Mouse (Mus musculus): Measurements from ENCODE around the gene Glb1. TPM values are rescaled to one million over a fixed set of nuclear protein-coding genes. Genes with fewer than 3 reads are reported as not detected.

Glb1 gene
- polyA plus RNA-seq, 1 experiment from 2014 or later: 32.2 TPM

DNA sequence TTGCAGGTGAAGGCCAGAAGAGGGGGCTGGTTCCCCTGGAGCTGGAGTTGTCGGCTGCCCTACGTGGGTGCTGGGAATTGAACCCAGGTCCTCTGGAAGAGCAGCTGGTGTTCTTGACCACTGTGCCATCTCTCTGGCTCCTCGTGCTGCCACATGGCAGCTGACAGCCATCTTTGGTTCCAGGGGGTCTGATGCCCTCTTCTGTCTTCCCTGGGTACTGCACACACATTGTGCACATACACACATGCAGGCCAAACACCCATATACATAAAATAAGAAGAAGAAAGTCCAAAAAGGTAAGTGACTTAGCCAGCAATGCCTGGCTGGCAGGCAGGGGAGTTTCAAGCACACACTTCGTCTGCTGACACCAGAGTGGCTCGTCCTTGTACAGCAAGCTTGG, 24.7 kb downstream of the Glb1 start:
- H3K4me1 ChIP-seq: no peaks in the 10 kb centered on the region
- peaks cover 32% of the 10 kb centered on the region for H3K36me3 ChIP-seq
- H3K4me3 ChIP-seq: no peak overlapping the region
- no peak overlapping the region for H3K27ac ChIP-seq
- no peak overlapping the region for H3K4me2 ChIP-seq (replicated peaks)
- no peak overlapping the region for H3K9ac ChIP-seq
- 94% methylated on average over 5 of the region's 5 CpGs for whole genome bisulfite sequencing
- no peak for ATAC-seq (ENCODE audit: low FRiP score, low read depth)
- no peaks in the 10 kb centered on the region for H3K27me3 ChIP-seq
- H3K9me3 ChIP-seq: peaks cover 7% of the 10 kb centered on the region

DNA sequence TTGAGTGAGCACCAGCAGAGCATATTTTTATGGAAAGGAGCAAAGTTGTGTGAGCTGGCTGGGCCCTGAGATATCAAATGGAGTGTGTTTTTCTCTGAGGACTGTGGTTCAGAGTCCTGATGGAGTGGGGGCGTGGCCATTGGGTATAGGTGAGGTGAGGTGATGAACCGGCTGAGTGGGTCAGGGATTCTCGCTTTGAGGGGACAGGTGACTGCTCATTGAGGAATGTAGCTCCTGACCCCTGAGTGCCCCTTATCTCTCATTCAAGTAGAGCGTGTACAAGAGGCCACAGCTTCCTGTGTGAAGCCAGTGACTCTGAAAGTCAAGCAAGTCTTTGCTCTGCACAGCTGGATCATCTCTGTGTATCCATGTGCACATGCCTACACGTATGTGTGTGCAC, 25.3 kb downstream of the Glb1 start:
- Histone ChIP-seq H3K4me2 (replicated peaks) (no peak overlapping the region), H3K4me3 (no peak overlapping the region), H3K9ac (no peak overlapping the region), H3K4me1 (no peaks in the 10 kb centered on the region), H3K36me3 (peaks cover 34% of the 10 kb centered on the region), H3K27ac (no peak overlapping the region), H3K27me3 (no peaks in the 10 kb centered on the region), H3K9me3 (peaks cover 7% of the 10 kb centered on the region)
- 82% methylated on average over 5 of the region's 5 CpGs for WGBS
- ATAC-seq (ENCODE audit: low FRiP score, low read depth): no peak

DNA sequence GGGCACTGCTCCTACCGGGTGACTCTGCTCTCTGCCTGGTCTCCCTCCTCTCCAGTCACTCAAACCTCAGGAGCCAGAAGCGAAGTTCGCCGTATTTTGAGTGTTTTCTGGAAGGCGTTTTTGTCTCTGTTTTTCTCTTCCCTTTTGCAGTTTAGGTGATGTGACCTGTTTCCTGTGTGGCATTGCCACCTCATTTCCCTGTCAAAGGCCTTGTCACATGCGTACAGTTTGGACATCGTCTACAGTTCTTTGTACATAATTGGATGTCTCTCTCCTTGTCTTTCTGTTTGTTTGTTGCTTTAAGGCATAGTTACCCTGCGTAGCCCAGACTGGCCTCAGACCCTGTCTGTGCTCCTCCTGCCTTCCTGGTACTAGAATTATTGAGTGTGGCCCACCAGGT, 26.5 kb downstream of the Glb1 start:
- Histone ChIP-seq H3K9ac (no peak overlapping the region), H3K4me3 (no peak overlapping the region), H3K4me1 (no peaks in the 10 kb centered on the region), H3K9me3 (peaks cover 7% of the 10 kb centered on the region), H3K27me3 (no peaks in the 10 kb centered on the region), H3K4me2 (replicated peaks) (no peak overlapping the region), H3K36me3 (peaks cover 37% of the 10 kb centered on the region), H3K27ac (no peak overlapping the region)
- 91% methylated on average over 8 of the region's 8 CpGs for WGBS
- ATAC-seq (ENCODE audit: low FRiP score, low read depth): no peak

DNA sequence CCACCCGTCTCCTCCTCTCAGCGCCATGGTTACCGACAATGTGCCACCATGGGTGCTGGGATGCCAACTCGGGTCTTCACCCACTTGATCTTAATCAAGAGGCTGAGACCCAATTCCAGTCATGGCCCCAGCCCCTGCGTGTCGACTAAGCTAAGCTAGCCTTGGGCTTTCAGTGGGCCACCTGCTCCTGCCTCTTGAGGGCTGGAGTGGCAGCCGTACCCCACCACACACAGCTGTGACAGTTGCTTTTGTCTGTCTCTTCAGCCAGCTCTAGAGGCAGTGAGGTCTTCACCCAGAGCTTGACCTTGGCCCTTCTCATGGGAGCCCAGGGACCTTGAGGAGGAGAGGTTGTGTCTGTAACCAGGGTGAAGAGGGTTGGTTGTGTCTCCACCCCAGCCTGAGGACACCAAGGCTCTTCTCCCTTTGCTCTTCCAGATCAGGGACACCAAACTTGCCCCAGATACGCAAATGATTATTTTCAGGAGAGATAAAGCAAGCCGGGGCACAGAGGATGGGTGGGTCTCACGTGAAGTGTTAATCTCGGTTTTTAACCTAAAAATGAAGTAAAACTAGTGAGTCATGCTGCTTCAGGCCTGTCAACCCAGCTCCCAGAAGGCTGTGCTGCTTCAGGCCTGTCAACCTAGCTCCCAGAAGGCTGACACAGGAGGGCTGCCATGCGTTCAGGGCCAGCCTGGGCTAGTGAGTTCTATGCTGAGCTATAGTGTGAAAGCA, 27.4 kb downstream of the Glb1 start:
- Histone ChIP-seq H3K27me3 (no peaks in the 10 kb centered on the region), H3K4me2 (replicated peaks) (no peak overlapping the region), H3K4me1 (no peaks in the 10 kb centered on the region), H3K4me3 (no peak overlapping the region), H3K9me3 (peaks cover 7% of the 10 kb centered on the region), H3K27ac (no peak overlapping the region), H3K9ac (no peak overlapping the region), H3K36me3 (peaks cover 41% of the 10 kb centered on the region)
- WGBS: 89% methylated on average over 12 of the region's 12 CpGs
- no peak for ATAC-seq (ENCODE audit: low FRiP score, low read depth)

DNA sequence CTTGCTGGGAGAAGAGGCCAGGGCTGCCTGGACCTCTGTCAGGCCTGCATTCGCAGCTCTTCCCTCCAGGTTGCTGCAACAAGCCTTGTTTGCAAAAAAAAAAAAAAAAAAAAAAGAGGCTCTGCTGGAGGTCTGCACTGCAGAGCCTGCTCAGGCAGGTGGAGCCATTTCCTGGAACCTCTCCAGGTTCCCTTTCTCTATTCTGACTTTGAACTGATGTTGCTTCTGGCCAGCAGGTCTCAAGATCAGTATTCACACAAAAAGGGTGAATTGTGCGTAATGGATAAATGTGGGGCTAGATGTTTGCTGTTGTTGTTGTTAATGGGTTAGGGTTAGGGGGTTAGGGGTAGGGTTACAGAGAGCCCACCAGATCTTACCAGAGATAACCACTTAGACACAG, 34.8 kb downstream of the Glb1 start:
- H3K27ac ChIP-seq: no peak overlapping the region
- 71% methylated on average over 2 of the region's 2 CpGs for WGBS
- no peak overlapping the region for H3K4me2 ChIP-seq (replicated peaks)
- ATAC-seq (ENCODE audit: low FRiP score, low read depth): no peak
- no peak overlapping the region for H3K4me3 ChIP-seq
- no peak overlapping the region for H3K9ac ChIP-seq
- H3K9me3 ChIP-seq: 0 out of 2 replicates have a peak, but pooled peaks cover 4% of the 10 kb centered on the region
- no peaks in the 10 kb centered on the region for H3K27me3 ChIP-seq
- no peaks in the 10 kb centered on the region for H3K4me1 ChIP-seq
- peaks cover 40% of the 10 kb centered on the region for H3K36me3 ChIP-seq

DNA sequence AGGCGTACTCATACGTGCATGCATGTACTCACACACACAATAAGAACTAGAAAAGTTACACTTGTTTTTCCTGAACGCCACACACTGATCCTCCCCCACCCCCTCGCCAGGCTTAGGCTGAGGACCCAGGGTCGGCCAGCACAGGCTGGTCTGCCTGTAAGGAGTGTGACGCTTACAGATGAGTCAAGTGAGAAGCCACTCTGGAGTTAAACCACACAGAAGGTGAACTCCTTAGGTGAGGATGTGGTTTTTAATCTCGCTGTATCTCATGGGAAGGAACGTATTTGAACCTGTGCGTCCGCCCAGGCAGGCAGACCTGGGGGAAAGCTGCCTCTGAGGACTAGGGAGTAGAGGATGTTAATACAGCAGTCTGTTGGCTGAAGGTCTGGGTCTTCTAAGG, 39.7 kb downstream of the Glb1 start:
- H3K27ac ChIP-seq: no peak overlapping the region
- no peak overlapping the region for H3K4me2 ChIP-seq (replicated peaks)
- no peaks in the 10 kb centered on the region for H3K4me1 ChIP-seq
- H3K4me3 ChIP-seq: no peak overlapping the region
- no peaks in the 10 kb centered on the region for H3K27me3 ChIP-seq
- H3K9me3 ChIP-seq: 0 out of 2 replicates have a peak, but pooled peaks cover 4% of the 10 kb centered on the region
- ATAC-seq (ENCODE audit: low FRiP score, low read depth): no peak
- H3K9ac ChIP-seq: no peak overlapping the region
- WGBS: 89% methylated on average over 10 of the region's 10 CpGs
- H3K36me3 ChIP-seq: peaks cover 32% of the 10 kb centered on the region

DNA sequence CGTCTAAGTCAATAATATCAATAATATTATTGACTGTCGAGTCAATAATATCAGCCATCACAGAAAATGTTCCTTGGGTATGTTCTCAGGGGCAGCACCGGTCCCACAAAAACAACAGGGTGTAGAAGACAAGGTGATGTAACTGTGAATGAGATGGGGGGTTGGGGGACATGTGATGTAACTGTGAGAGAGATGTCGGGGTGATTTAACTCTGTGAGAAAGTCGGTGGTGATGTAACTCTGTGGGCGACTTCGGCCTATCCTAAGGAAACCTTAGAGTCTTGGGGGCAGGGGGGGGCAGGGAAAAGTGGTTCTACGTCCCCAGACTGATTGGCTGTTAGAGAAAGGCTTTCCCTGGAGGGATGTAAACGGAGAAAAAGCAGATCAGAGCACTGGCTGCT, 41.3 kb downstream of the Glb1 start:
- H3K4me2 ChIP-seq (replicated peaks): no peak overlapping the region
- no peak overlapping the region for H3K4me3 ChIP-seq
- WGBS: 91% methylated on average over 9 of the region's 9 CpGs
- no peaks in the 10 kb centered on the region for H3K9me3 ChIP-seq
- H3K4me1 ChIP-seq: no peaks in the 10 kb centered on the region
- H3K27me3 ChIP-seq: no peaks in the 10 kb centered on the region
- no peak for ATAC-seq (ENCODE audit: low FRiP score, low read depth)
- no peak overlapping the region for H3K9ac ChIP-seq
- peaks cover 22% of the 10 kb centered on the region for H3K36me3 ChIP-seq
- no peak overlapping the region for H3K27ac ChIP-seq

DNA sequence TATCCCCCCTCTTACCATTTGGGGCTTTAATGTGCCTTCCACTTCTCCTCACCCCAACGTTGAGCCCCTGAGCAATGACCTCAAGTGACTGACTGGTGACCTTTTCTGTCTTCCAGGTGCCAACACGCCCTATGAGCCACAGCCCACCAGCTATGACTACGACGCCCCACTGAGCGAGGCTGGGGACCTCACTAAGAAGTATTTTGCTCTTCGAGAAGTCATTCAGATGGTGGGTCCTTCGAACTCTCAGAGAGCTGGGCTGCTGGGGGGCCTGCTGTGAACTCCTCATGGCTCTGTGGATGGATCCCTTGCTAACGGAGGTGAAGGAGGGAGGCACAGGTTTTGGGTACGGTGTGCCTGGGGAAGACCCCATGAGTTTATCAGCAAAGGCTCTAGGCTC, 42.0 kb downstream of the Glb1 start:
- no peaks in the 10 kb centered on the region for H3K27me3 ChIP-seq
- no peak for ATAC-seq (ENCODE audit: low FRiP score, low read depth)
- WGBS: 86% methylated on average over 9 of the region's 9 CpGs
- no peak overlapping the region for H3K9ac ChIP-seq
- H3K4me1 ChIP-seq: no peaks in the 10 kb centered on the region
- H3K9me3 ChIP-seq: no peaks in the 10 kb centered on the region
- H3K4me2 ChIP-seq (replicated peaks): no peak overlapping the region
- H3K4me3 ChIP-seq: no peak overlapping the region
- H3K36me3 ChIP-seq: peaks cover 15% of the 10 kb centered on the region
- H3K27ac ChIP-seq: no peak overlapping the region

DNA sequence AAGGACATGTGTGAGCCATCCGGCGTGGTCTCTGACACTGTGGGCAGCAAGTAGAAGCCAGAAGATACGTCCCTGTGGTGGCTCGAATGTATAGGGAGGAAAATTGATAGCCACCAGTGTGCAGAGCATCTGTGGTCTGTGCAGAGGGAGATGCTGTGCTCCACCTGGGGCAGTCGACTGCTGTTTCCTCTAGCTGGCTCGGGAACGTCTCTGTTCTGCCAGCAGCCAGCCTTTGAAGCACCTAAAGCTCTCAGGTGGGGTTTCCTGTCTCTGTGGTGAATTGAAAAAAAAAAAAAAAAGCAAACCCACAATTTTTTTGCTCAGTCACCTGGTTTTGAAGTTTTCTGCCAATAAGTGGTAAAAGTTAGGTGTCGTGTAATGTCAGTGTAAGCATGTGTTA, 42.5 kb downstream of the Glb1 start:
- WGBS: 88% methylated on average over 8 of the region's 8 CpGs
- H3K9me3 ChIP-seq: no peaks in the 10 kb centered on the region

DNA sequence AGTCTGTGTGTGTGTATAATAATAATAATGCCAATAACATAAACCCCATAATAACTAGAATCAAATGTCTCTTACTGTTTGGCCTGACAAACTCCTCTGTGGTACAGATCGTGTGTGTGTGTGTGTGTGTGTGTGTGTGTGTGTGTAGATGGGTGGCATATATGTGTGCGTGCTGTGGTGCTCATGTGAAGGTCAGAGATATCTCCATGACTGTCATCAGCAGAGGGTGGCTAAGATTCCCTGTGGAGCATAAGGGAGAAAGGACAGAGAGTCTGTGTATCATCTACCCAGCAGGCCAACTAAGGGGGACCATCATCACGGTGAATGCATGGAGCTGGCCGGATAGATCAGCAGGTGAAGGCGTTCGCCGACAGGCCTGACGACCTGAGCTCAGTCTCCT, 46.0 kb downstream of the Glb1 start:
- H3K4me3 ChIP-seq: no peak overlapping the region
- H3K27me3 ChIP-seq: no peaks in the 10 kb centered on the region
- no peak overlapping the region for H3K4me2 ChIP-seq (replicated peaks)
- H3K36me3 ChIP-seq: peaks cover 14% of the 10 kb centered on the region
- no peaks in the 10 kb centered on the region for H3K9me3 ChIP-seq
- ATAC-seq (ENCODE audit: low FRiP score, low read depth): no peak
- WGBS: 94% methylated on average over 8 of the region's 8 CpGs
- no peaks in the 10 kb centered on the region for H3K4me1 ChIP-seq
- H3K27ac ChIP-seq: no peak overlapping the region
- no peak overlapping the region for H3K9ac ChIP-seq

More for the DNA sequence above, 42.5 kb downstream of the Glb1 start:
- no peak overlapping the region for H3K4me2 ChIP-seq (replicated peaks)
- H3K36me3 ChIP-seq: peaks cover 15% of the 10 kb centered on the region
- ATAC-seq (ENCODE audit: low FRiP score, low read depth): no peak
- H3K27me3 ChIP-seq: no peaks in the 10 kb centered on the region
- no peak overlapping the region for H3K27ac ChIP-seq
- no peak overlapping the region for H3K4me3 ChIP-seq
- H3K4me1 ChIP-seq: no peaks in the 10 kb centered on the region
- no peak overlapping the region for H3K9ac ChIP-seq

DNA sequence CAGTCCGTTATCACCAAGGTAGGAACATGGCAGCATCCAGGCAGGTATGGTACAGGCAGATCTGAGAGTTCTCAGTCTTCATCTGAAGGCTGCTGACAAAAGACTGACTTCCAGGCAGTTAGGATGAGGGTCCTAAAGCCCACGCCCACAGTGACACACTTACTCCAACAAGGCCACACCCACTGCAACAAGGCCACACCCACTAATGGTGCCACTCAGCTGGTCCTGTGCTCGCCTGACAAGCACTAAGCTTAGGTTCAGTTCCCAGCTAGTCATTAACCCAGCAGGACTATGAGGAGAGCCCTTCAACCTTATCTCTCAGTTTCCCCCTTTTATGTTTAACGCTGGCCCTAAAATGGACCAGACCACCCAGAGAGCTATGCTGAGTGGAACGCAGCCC, 47.8 kb downstream of the Glb1 start:
- no peak overlapping the region for H3K4me2 ChIP-seq (replicated peaks)
- no peak overlapping the region for H3K27ac ChIP-seq
- no peaks in the 10 kb centered on the region for H3K9me3 ChIP-seq
- 65% methylated on average over 5 of the region's 5 CpGs for WGBS
- no peak for ATAC-seq (ENCODE audit: low FRiP score, low read depth)
- H3K27me3 ChIP-seq: no peaks in the 10 kb centered on the region
- H3K4me3 ChIP-seq: no peak overlapping the region
- H3K9ac ChIP-seq: no peak overlapping the region
- no peaks in the 10 kb centered on the region for H3K4me1 ChIP-seq
- H3K36me3 ChIP-seq: no peaks in the 10 kb centered on the region; the same call in 1 of the 2 replicates

DNA sequence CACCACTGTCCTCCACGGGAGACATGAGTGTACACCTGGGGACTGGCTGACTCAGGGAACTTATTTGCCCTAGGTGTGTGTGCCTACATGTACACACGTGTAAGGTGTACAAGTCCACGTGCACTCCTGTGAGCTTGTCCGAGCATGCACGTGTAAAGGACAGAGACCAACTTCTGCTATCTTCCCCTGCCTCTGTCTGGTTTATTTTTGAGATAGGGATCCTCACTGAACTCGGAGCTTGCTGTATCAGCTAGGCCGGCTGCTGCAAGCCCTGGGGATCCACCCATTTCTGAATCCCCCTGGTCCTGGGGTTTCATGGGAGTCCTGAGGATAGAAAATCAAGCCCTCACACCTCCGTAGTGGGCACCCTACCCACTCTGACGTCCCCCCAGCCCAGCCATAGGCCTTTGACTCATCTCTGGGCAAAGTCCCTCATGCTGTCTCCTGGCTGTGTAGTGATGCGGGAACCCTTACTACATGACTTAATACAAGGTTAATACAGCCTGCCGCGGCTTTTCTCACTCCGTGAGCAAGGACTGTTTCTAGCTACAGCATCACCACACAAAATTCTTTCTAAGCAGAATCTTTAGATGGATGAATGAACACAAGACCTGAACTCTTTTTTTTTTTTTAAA, 48.4 kb downstream of the Glb1 start:
- 88% methylated on average over 13 of the region's 13 CpGs for WGBS
- H3K4me1 ChIP-seq: no peaks in the 10 kb centered on the region
- no peaks in the 10 kb centered on the region for H3K27me3 ChIP-seq
- no peaks in the 10 kb centered on the region; the same call in 1 of the 2 replicates for H3K36me3 ChIP-seq
- H3K4me3 ChIP-seq: no peak overlapping the region
- H3K9ac ChIP-seq: no peak overlapping the region
- ATAC-seq (ENCODE audit: low FRiP score, low read depth): no peak
- no peak overlapping the region for H3K4me2 ChIP-seq (replicated peaks)
- no peaks in the 10 kb centered on the region for H3K9me3 ChIP-seq
- H3K27ac ChIP-seq: no peak overlapping the region

DNA sequence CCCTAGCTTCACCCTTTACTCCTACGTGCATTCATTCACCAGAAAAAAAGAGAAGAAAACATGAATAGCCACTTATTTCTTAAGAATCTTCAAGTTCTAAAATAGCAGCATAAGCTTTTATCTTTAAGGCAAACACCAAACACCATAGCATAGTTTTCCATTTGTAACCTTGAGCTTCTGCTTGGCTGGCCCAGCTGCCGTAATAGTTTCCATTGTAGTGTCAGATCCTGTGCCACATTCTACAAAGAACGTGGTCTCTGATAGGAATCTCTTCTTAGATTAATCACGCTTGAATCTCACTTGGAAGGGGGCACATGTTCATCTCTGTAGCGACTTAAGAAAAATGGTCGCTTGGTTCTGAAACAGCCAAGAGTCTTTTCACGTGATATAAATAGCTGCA, 50.7 kb downstream of the Glb1 start:
- Histone ChIP-seq H3K9me3 (no peaks in the 10 kb centered on the region), H3K36me3 (peaks cover 16% of the 10 kb centered on the region), H3K27ac (no peak overlapping the region), H3K9ac (no peak overlapping the region), H3K4me3 (no peak overlapping the region), H3K4me1 (no peaks in the 10 kb centered on the region), H3K27me3 (no peaks in the 10 kb centered on the region), H3K4me2 (replicated peaks) (no peak overlapping the region)
- no peak for ATAC-seq (ENCODE audit: low FRiP score, low read depth)
- 88% methylated on average over 7 of the region's 7 CpGs for WGBS
